In the genomic region with DNA sequence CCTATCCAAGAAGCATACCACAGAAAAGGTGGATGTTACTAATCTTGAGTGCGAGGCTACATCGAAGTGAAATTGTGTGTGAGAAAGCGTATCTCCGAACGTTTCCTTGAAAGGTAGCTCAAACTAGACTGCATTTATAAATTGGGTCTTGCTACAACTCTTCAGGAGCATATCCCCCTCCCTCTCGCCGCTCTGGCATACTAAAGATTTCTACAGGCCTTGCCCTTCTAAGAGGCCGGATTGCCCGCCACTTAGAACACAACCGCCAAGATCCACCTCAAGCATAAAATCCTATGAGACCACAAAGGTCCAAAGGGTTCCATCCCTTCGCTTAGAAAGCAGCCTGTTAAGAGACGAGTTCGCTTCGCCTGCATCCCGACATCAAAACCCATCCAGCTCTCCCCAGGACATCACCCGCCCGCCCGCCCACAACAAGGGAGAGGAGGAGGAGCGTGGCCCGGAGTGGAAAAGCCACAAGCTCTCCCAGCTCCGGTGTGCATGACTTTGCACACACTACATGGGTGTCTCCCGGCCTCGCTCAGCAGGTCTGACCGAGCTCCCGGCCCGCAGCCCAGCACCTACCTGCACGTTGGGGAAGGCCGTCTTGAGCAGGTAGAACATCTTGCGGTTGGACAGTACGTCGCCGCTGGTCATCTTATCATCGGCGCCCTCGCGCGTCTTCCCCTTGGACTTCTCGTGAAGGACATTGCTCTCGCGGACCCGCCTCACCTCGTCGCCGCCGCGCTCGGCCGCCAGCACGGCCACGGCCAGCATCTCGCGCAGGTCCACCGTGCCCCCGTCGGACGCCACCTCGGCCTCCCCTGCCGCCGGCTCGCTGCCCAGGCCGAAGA, we compare ENCODE assay signal across 7 mouse cellular contexts. TPM values are rescaled to one million over a fixed set of nuclear protein-coding genes. Genes with fewer than 3 reads are reported as not detected.
DNase-seq lines count a peak whose midpoint lies in the region; ATAC-seq lines count a peak whose summit lies in the region.

No protein-coding gene starts in this region.

- peak; percentile 78 for DNase-seq in R1 (ENCODE audit: low read depth, low spot score)
- peak; percentile 65 for DNase-seq in cerebellum, adult 11-12 months
- DNase-seq in left cerebral cortex, adult 8-10 months (ENCODE audit: low spot score in 2 of 2): peak; percentile 32 to 48
- DNase-seq in right cerebral cortex, postnatal 36 days (ENCODE audit: low spot score in 2 of 2): peak; percentile 27 to 30

- peak overlapping the region; percentile 80 for H3K27ac ChIP-seq in forebrain, embryonic 16.5 days (ENCODE audit: low read length)
- H3K27ac ChIP-seq in hindbrain, embryonic 15.5 days (replicated peaks): peak overlapping the region; percentile 87

- no peaks in the 10 kb centered on the region for H3K9me3 ChIP-seq in forebrain, embryonic 16.5 days (ENCODE audit: control insufficient read depth, low read length)
- no peaks in the 10 kb centered on the region for H3K9me3 ChIP-seq in hindbrain, embryonic 15.5 days

- H3K4me3 ChIP-seq in forebrain, embryonic 16.5 days (replicated peaks; ENCODE audit: low read length): peak overlapping the region; percentile 97
- H3K4me3 ChIP-seq in hindbrain, embryonic 15.5 days: peak overlapping the region; percentile 84

- ATAC-seq in forebrain, embryonic 16.5 days: peak; percentile 73
- ATAC-seq in hindbrain, embryonic 15.5 days (ENCODE audit: low FRiP score, low read depth): peak; percentile 76
- ATAC-seq in megakaryocyte progenitor cell, adult 5-6 weeks (replicated peaks; ENCODE audit: poor library complexity): peak; percentile 59

- peak overlapping the region; percentile 62 for H3K4me2 ChIP-seq in forebrain, embryonic 16.5 days (ENCODE audit: low read length)
- H3K4me2 ChIP-seq in hindbrain, embryonic 15.5 days: peak overlapping the region; percentile 61

- WGBS in forebrain, embryonic 16.5 days: 1% methylated on average over 59 of the region's 61 CpGs
- WGBS in hindbrain, embryonic 15.5 days: 1% methylated on average over 61 of the region's 61 CpGs

- H3K4me1 ChIP-seq in forebrain, embryonic 16.5 days (replicated peaks; ENCODE audit: control insufficient read depth, insufficient read depth, low read length): peaks cover 11% of the 10 kb centered on the region
- peaks cover 24% of the 10 kb centered on the region for H3K4me1 ChIP-seq in hindbrain, embryonic 15.5 days (replicated peaks)

- H3K27me3 ChIP-seq in forebrain, embryonic 16.5 days (replicated peaks; ENCODE audit: control insufficient read depth, insufficient read depth, low read length): no peaks in the 10 kb centered on the region
- H3K27me3 ChIP-seq in hindbrain, embryonic 15.5 days: no peaks in the 10 kb centered on the region

- peak overlapping the region; percentile 99 for H3K9ac ChIP-seq in forebrain, embryonic 16.5 days (replicated peaks; ENCODE audit: low read depth, low read length)
- peak overlapping the region; percentile 94 for H3K9ac ChIP-seq in hindbrain, embryonic 15.5 days

- no peaks in the 10 kb centered on the region for H3K36me3 ChIP-seq in forebrain, embryonic 16.5 days (ENCODE audit: control insufficient read depth, insufficient read depth)
- peaks cover 3% of the 10 kb centered on the region; the same call in 1 of the 2 replicates for H3K36me3 ChIP-seq in hindbrain, embryonic 15.5 days

RNA-seq across cellular contexts. Expression of gene Impad1, which starts 0.8 kb away (rescaled TPM):
- polyA plus RNA-seq in forebrain, embryonic 16.5 days (2015; fragmentation: Nextera tagmentation; extraction: Ambion mirVana): 45.3 and 50.3 TPM in 2 replicates
- polyA plus RNA-seq in hindbrain, embryonic 15.5 days (2015; fragmentation: Nextera tagmentation; extraction: Ambion mirVana): 41.0 and 42.2 TPM in 2 replicates
- total RNA-seq in left cerebral cortex, adult 8-10 months (2022): 10 to 100 TPM; 62.6 to 69.0 (median 65.7) TPM
- total RNA-seq in megakaryocyte progenitor cell, adult 5-6 weeks (2015): 39.6 and 47.2 TPM in 2 replicates
- 42.5 and 44.1 TPM in 2 replicates for total RNA-seq in megakaryocyte progenitor cell, adult 5-6 weeks (2017)

Comparison
In these comparisons a context has a peak if more than half of its experiments do, and no peak if none do; other contexts are left out.
1. Peak in every context shown above with its lines: DNase-seq, ATAC-seq, H3K4me3 ChIP-seq and H3K27ac ChIP-seq.